Mouse (Mus musculus) lung, postnatal 0 days (tissue): ENCODE data around the gene Acvr1. TPM values are rescaled to one million over a fixed set of nuclear protein-coding genes. Genes with fewer than 3 reads are reported as not detected.

Source experiments
- ATAC-seq: fragments of 200-750 bp; cut with Nextera tagmentation; 2 replicates; pipeline ENCODE4 v1.8.0; 2017; ENCODE audit warnings: moderate library complexity
- DNase-seq: peaks from one replicate; pipeline ENCODE4 v3.0.0-alpha.2; 2016; ENCODE audit warnings: low spot score
- H3K27ac ChIP-seq: fragments of 300-500 bp; sonication (generic); 2 replicates; pipeline ENCODE4 v1.5.1; 2014; ENCODE audit warnings: antibody characterized with exemption, mild to moderate bottlenecking, low read length, mixed read lengths
- H3K27me3 ChIP-seq: fragments of 300-500 bp; sonication (generic); replicated peaks from 2 replicates; pipeline ENCODE4 v1.6.1; 2014; ENCODE audit warnings: low read length, mixed read lengths; ENCODE audit not compliant: insufficient read depth
- H3K36me3 ChIP-seq: fragments of 300-500 bp; sonication (generic); 2 replicates; pipeline ENCODE4 v1.6.1; 2014; ENCODE audit warnings: low read length, mixed read lengths; ENCODE audit not compliant: insufficient read depth
- H3K4me1 ChIP-seq: fragments of 300-500 bp; sonication (generic); 2 replicates; pipeline ENCODE4 v1.6.1; 2014; ENCODE audit warnings: antibody characterized with exemption, low read depth, low read length, mixed read lengths; ENCODE audit not compliant: insufficient read depth
- H3K4me2 ChIP-seq: fragments of 300-500 bp; sonication (generic); replicated peaks from 2 replicates; pipeline ENCODE4 v1.6.1; 2014; ENCODE audit warnings: low read depth, mild to moderate bottlenecking, low read length, moderate library complexity, mixed read lengths
- H3K4me3 ChIP-seq: fragments of 300-500 bp; sonication (generic); 2 replicates; pipeline ENCODE4 v1.5.1; 2014; ENCODE audit warnings: low read depth, low read length
- H3K9ac ChIP-seq: fragments of 300-500 bp; sonication (generic); replicated peaks from 2 replicates; pipeline ENCODE4 v1.6.1; 2014; ENCODE audit warnings: low read depth, mild to moderate bottlenecking
- H3K9me3 ChIP-seq: fragments of 300-500 bp; sonication (generic); 2 replicates; pipeline ENCODE4 v1.6.1; 2016; ENCODE audit warnings: low read length, mixed read lengths
- CTCF ChIP-seq: IDR thresholded peaks from 2 replicates; pipeline ENCODE4 v1.5.1; 2016; ENCODE audit warnings: antibody characterized with exemption, mild to moderate bottlenecking
- EP300 ChIP-seq: IDR thresholded peaks from 2 replicates; pipeline ENCODE4 v1.6.1; 2016; ENCODE audit warnings: antibody characterized with exemption, mild to moderate bottlenecking, control low read depth
- WGBS: fragments of 180-500 bp; shearing (Covaris S2); extraction: QIAGEN DNeasy Blood & Tissue Kit; methylation state at CpG from one replicate; pipeline ENCODE4 v1.1.7; 2014; 5-methylcytosine and 5-hydroxymethylcytosine counted together
- polyA plus RNA-seq: library from polyadenylated mRNA; unstranded; fragments of >200 nt; fragmentation: Nextera tagmentation; extraction: Ambion mirVana; gene quantifications from 2 replicates; pipeline ENCODE4 v1.2.1, GENCODE M21; 2015

Gene Acvr1
- 5.8 and 6.0 TPM in 2 replicates for polyA plus RNA-seq

GRCm38 (mm10) chr2:58567066-58567810, at the start of gene Acvr1, which contains the start of gene Upp2:
Gene Acvr1 (minus strand): TSS chr2:58567157.
Gene Upp2 (plus strand): TSS chr2:58567298.
- peak within 1 kb of the TSS; percentile 90 for H3K4me3 ChIP-seq
- H3K27ac ChIP-seq, result peak within 1 kb of the TSS; percentile 96
- 1% methylated on average over 29 of the region's 80 CpGs for WGBS
- H3K4me2 ChIP-seq, result peak within 1 kb of the TSS; percentile 74
- TF ChIP-seq EP300, result no peak
- peak; percentile 39 for TF ChIP-seq CTCF
- no peaks in the 10 kb centered on the region for H3K27me3 ChIP-seq
- peak; percentile 97 for DNase-seq
- H3K9me3 ChIP-seq, result no peaks in the 10 kb centered on the region
- H3K9ac ChIP-seq, result peak within 1 kb of the TSS; percentile 78
- ATAC-seq, result peak; percentile 96
- H3K4me1 ChIP-seq, result peaks cover 9% of the 10 kb centered on the region; the same call in 1 of the 2 replicates
- H3K36me3 ChIP-seq, result no peaks in the 10 kb centered on the region

GRCm38 (mm10) chr2:58615766-58616165, 48.8 kb upstream of the Acvr1 start:
- no peaks in the 10 kb centered on the region for H3K9me3 ChIP-seq
- no peak overlapping the region for H3K4me3 ChIP-seq
- H3K36me3 ChIP-seq, result no peaks in the 10 kb centered on the region
- no peak for ATAC-seq
- no peaks in the 10 kb centered on the region for H3K27me3 ChIP-seq
- no peak for TF ChIP-seq EP300
- H3K4me1 ChIP-seq, result no peaks in the 10 kb centered on the region
- H3K4me2 ChIP-seq, result no peak overlapping the region
- DNase-seq, result no peak
- no peak overlapping the region for H3K9ac ChIP-seq
- H3K27ac ChIP-seq, result no peak overlapping the region
- WGBS, result 89% methylated on average over 5 of the region's 5 CpGs

- H3K36me3 ChIP-seq, result no peaks in the 10 kb centered on the region
- ATAC-seq, result no peak
- TF ChIP-seq CTCF (peak; percentile 30; the same call in 1 of the 2 replicates), EP300 (no peak)
These were observed 47.9 kb upstream of the Acvr1 start for GRCm38 (mm10) chr2:58614851-58615250.

GRCm38 (mm10) chr2:58613720-58614119, 46.8 kb upstream of the Acvr1 start:
- 64% methylated on average over 3 of the region's 3 CpGs for WGBS
- Histone ChIP-seq H3K9me3 (no peaks in the 10 kb centered on the region), H3K27ac (no peak overlapping the region), H3K36me3 (no peaks in the 10 kb centered on the region), H3K4me2 (no peak overlapping the region), H3K27me3 (no peaks in the 10 kb centered on the region), H3K9ac (no peak overlapping the region), H3K4me1 (no peaks in the 10 kb centered on the region), H3K4me3 (no peak overlapping the region)
- DNase-seq (peak; percentile 63), ATAC-seq (peak; percentile 35)
- TF ChIP-seq EP300, result no peak; the same call in 1 of the 2 replicates
- TF ChIP-seq CTCF, result no peak

More at GRCm38 (mm10) chr2:58614851-58615250, 47.9 kb upstream of the Acvr1 start:
- no peaks in the 10 kb centered on the region for H3K4me1 ChIP-seq
- no peaks in the 10 kb centered on the region for H3K27me3 ChIP-seq
- no peak overlapping the region for H3K4me2 ChIP-seq
- no peak for DNase-seq
- H3K27ac ChIP-seq, result no peak overlapping the region
- no peak overlapping the region for H3K9ac ChIP-seq
- H3K4me3 ChIP-seq, result no peak overlapping the region
- WGBS, result 94% methylated on average over 8 of the region's 8 CpGs
- H3K9me3 ChIP-seq, result no peaks in the 10 kb centered on the region

- Histone ChIP-seq H3K4me1 (no peaks in the 10 kb centered on the region), H3K4me2 (no peak overlapping the region), H3K9ac (no peak overlapping the region), H3K27me3 (no peaks in the 10 kb centered on the region), H3K4me3 (no peak overlapping the region), H3K9me3 (no peaks in the 10 kb centered on the region), H3K27ac (no peak overlapping the region), H3K36me3 (no peaks in the 10 kb centered on the region)
- DNase-seq (no peak), ATAC-seq (no peak)
- 98% methylated on average over 3 of the region's 3 CpGs for WGBS
- TF ChIP-seq EP300 (no peak), CTCF (no peak)
These were observed 37.8 kb upstream of the Acvr1 start for GRCm38 (mm10) chr2:58604791-58605190.

- no peak for ATAC-seq
- H3K4me2 ChIP-seq, result no peak overlapping the region
- no peak overlapping the region for H3K9ac ChIP-seq
- no peaks in the 10 kb centered on the region for H3K4me1 ChIP-seq
- WGBS, result 74% methylated on average over 3 of the region's 3 CpGs
- no peaks in the 10 kb centered on the region for H3K9me3 ChIP-seq
- H3K27me3 ChIP-seq, result no peaks in the 10 kb centered on the region
- no peak overlapping the region for H3K4me3 ChIP-seq
- TF ChIP-seq CTCF (no peak), EP300 (no peak)
- H3K36me3 ChIP-seq, result no peaks in the 10 kb centered on the region
- no peak for DNase-seq
- H3K27ac ChIP-seq, result no peak overlapping the region
These were observed 36.4 kb upstream of the Acvr1 start for GRCm38 (mm10) chr2:58603379-58603778.
